Mouse (Mus musculus): ENCODE results near the gene Map3k21. TPM values are rescaled to one million over a fixed set of nuclear protein-coding genes. Genes with fewer than 3 reads are reported as not detected.

Map3k21 gene
- polyA plus RNA-seq, 1 experiment from 2014 or later = 5.3 TPM

DNA sequence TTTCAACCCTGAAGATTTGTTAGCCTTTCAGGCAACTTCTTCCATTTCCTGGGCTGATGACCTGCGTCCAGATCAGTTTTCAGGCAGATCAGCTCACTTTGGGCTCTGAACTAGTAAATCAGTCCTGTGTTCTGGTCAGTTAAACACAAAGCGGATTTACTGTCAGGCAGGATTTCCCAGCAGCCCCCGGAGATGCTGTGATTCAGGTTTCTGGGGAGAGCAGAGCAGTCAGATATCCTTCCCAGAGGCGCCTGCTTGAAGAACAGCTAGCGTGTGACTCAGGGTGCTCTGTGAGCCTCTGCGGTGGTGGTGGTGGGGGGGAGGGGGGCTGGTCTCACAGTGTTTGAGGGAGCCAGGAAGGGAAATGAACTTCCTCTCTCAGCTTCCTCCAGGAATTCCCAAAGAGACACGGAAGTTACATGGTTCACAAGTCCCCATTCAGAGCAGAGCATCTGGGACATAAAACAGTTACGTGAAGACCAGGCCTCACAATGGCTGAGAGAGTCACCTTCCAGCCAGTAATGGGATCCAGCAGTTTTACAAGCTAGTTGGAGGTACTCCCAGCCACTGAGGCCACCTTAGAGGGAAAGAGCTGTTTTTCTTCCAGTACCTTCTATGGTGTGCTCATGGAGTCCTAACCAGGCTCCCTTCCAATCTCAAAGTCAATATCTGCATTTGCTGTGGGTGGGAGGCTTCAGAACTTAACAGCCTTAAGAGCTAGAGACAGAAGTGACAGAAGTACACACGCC is 37.6 kb upstream of the Map3k21 start:
- Histone ChIP-seq H3K27ac (ENCODE audit: low read depth) (0 out of 2 replicates have a peak overlapping the region, but pooled peaks have one; percentile 28), H3K27me3 (ENCODE audit: insufficient read depth, low read length) (no peaks in the 10 kb centered on the region), H3K9ac (no peak overlapping the region), H3K9me3 (ENCODE audit: low read depth, low read length) (no peaks in the 10 kb centered on the region), H3K4me2 (no peak overlapping the region), H3K4me3 (ENCODE audit: low read depth, low read length) (no peak overlapping the region), H3K4me1 (ENCODE audit: insufficient read depth) (no peaks in the 10 kb centered on the region; the same call in 1 of the 2 replicates), H3K36me3 (ENCODE audit: insufficient read depth) (no peaks in the 10 kb centered on the region)
- WGBS = 54% methylated on average over 9 of the region's 9 CpGs
- DNase-seq = no peak
- no peak for TF ChIP-seq CTCF (IDR thresholded peaks at IDR 0.05; ENCODE audit: low read depth)
- no peak for ATAC-seq (ENCODE audit: insufficient read depth)

GRCm38 (mm10) chr8:125873250-125873534 is 37.1 kb upstream of the Map3k21 start:
- H3K27ac ChIP-seq (ENCODE audit: low read depth) = no peak overlapping the region
- no peak for ATAC-seq (ENCODE audit: insufficient read depth)

DNA sequence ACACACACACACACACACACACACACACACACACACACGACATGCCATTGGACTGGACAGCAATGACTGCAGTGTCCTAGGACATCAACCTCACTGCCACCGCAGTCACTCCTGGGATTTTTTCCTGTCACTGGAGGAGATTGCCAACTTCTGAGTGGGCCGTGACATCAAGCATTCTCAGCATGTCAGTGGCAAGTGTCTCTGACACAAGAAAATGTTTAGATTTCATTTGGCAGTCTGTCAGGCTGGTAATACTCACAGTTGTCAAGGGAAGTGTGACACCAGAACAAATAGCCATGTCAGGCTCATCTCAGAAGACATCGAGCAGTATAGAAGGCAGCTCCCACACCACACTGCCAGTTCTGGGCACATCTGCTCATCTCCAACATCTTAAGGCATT is 29.8 kb upstream of the Map3k21 start:
- ATAC-seq (ENCODE audit: insufficient read depth) (peak; percentile 58), DNase-seq (peak; percentile 84)
- Histone ChIP-seq H3K27ac (ENCODE audit: low read depth) (no peak overlapping the region), H3K9ac (no peak overlapping the region), H3K4me3 (ENCODE audit: low read depth, low read length) (no peak overlapping the region), H3K36me3 (ENCODE audit: insufficient read depth) (no peaks in the 10 kb centered on the region), H3K9me3 (ENCODE audit: low read depth, low read length) (no peaks in the 10 kb centered on the region), H3K27me3 (ENCODE audit: insufficient read depth, low read length) (no peaks in the 10 kb centered on the region), H3K4me2 (no peak overlapping the region), H3K4me1 (ENCODE audit: insufficient read depth) (no peaks in the 10 kb centered on the region)
- 33% methylated on average over 4 of the region's 4 CpGs for WGBS
- no peak for TF ChIP-seq CTCF (IDR thresholded peaks at IDR 0.05; ENCODE audit: low read depth)

More at GRCm38 (mm10) chr8:125873250-125873534, 37.1 kb upstream of the Map3k21 start:
- Histone ChIP-seq H3K4me3 (ENCODE audit: low read depth, low read length) (no peak overlapping the region), H3K9me3 (ENCODE audit: low read depth, low read length) (no peaks in the 10 kb centered on the region), H3K36me3 (ENCODE audit: insufficient read depth) (no peaks in the 10 kb centered on the region), H3K4me1 (ENCODE audit: insufficient read depth) (no peaks in the 10 kb centered on the region; the same call in 1 of the 2 replicates), H3K4me2 (no peak overlapping the region), H3K9ac (no peak overlapping the region), H3K27me3 (ENCODE audit: insufficient read depth, low read length) (no peaks in the 10 kb centered on the region)
- 45% methylated on average over 2 of the region's 2 CpGs for WGBS
- DNase-seq = peak; percentile 59
- no peak for TF ChIP-seq CTCF (IDR thresholded peaks at IDR 0.05; ENCODE audit: low read depth)

DNA sequence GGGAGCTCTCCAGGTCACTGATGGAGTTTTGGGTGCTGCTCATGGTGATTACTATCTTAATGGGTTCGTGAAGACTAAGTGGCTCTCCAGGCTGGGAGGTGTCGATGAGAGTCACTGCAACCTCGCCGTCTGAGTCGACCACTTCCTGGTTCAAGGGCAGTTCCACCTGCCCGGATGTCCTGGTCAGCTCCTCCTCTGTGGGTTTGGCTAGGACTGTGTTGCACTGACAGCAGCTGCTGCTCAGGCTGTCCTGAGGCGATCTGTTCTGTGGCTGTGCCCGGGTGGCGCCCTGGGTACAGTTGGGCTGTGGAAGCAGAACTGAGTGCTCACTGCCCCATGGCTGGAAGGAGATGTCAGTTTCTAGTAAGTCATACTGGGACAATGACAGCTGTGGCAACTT is 22.7 kb upstream of the Map3k21 start:
- H3K9me3 ChIP-seq (ENCODE audit: low read depth, low read length) = no peaks in the 10 kb centered on the region
- H3K27ac ChIP-seq (ENCODE audit: low read depth) = no peak overlapping the region
- 73% methylated on average over 9 of the region's 9 CpGs for WGBS
- DNase-seq (no peak), ATAC-seq (ENCODE audit: insufficient read depth) (no peak)
- H3K27me3 ChIP-seq (ENCODE audit: insufficient read depth, low read length) = no peaks in the 10 kb centered on the region
- H3K4me1 ChIP-seq (ENCODE audit: insufficient read depth) = no peaks in the 10 kb centered on the region
- no peak overlapping the region for H3K4me3 ChIP-seq (ENCODE audit: low read depth, low read length)
- TF ChIP-seq CTCF (IDR thresholded peaks at IDR 0.05; ENCODE audit: low read depth) = no peak
- H3K9ac ChIP-seq = no peak overlapping the region
- H3K36me3 ChIP-seq (ENCODE audit: insufficient read depth) = no peaks in the 10 kb centered on the region
- no peak overlapping the region for H3K4me2 ChIP-seq

DNA sequence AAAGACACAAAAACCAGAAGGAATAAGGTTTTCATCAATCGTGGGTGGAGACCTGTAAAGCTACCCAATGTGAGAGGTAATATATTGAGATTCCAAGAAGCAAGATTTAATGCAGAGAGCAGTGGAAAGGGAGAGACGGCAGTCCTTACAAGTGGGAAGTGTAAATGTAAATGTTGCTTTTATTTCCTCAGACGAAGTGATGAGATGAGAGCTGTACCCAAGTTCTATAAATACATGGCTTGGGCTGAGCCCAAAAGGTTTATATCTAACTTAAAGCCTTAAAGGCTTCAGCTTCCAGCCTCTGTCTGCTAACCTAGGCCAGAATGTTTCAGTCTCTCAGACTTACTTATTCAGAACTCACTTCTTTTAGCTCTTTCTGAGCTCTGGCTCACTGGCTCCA is 20.3 kb upstream of the Map3k21 start:
- H3K4me3 ChIP-seq (ENCODE audit: low read depth, low read length) = no peak overlapping the region
- no peaks in the 10 kb centered on the region for H3K27me3 ChIP-seq (ENCODE audit: insufficient read depth, low read length)
- H3K27ac ChIP-seq (ENCODE audit: low read depth) = no peak overlapping the region
- ATAC-seq (ENCODE audit: insufficient read depth) (no peak), DNase-seq (no peak)
- no peak overlapping the region for H3K9ac ChIP-seq
- H3K4me1 ChIP-seq (ENCODE audit: insufficient read depth) = no peaks in the 10 kb centered on the region
- H3K9me3 ChIP-seq (ENCODE audit: low read depth, low read length) = no peaks in the 10 kb centered on the region
- H3K4me2 ChIP-seq = no peak overlapping the region
- H3K36me3 ChIP-seq (ENCODE audit: insufficient read depth) = no peaks in the 10 kb centered on the region
- WGBS = 59% methylated on average over 3 of the region's 3 CpGs
- TF ChIP-seq CTCF (IDR thresholded peaks at IDR 0.05; ENCODE audit: low read depth) = no peak

- peaks cover 29% of the 10 kb centered on the region for H3K27me3 ChIP-seq (ENCODE audit: insufficient read depth, low read length)
- no peak overlapping the region for H3K4me3 ChIP-seq (ENCODE audit: low read depth, low read length)
- H3K9ac ChIP-seq = no peak overlapping the region
- DNase-seq = no peak
- no peak for ATAC-seq (ENCODE audit: insufficient read depth)
- 59% methylated on average over 11 of the region's 11 CpGs for WGBS
- H3K4me1 ChIP-seq (ENCODE audit: insufficient read depth) = no peaks in the 10 kb centered on the region
- H3K4me2 ChIP-seq = no peak overlapping the region
- H3K36me3 ChIP-seq (ENCODE audit: insufficient read depth) = no peaks in the 10 kb centered on the region
- no peaks in the 10 kb centered on the region for H3K9me3 ChIP-seq (ENCODE audit: low read depth, low read length)
- H3K27ac ChIP-seq (ENCODE audit: low read depth) = no peak overlapping the region
- no peak for TF ChIP-seq CTCF (IDR thresholded peaks at IDR 0.05; ENCODE audit: low read depth)
Measured at GRCm38 (mm10) chr8:125897388-125897787, 12.9 kb upstream of the Map3k21 start.

DNA sequence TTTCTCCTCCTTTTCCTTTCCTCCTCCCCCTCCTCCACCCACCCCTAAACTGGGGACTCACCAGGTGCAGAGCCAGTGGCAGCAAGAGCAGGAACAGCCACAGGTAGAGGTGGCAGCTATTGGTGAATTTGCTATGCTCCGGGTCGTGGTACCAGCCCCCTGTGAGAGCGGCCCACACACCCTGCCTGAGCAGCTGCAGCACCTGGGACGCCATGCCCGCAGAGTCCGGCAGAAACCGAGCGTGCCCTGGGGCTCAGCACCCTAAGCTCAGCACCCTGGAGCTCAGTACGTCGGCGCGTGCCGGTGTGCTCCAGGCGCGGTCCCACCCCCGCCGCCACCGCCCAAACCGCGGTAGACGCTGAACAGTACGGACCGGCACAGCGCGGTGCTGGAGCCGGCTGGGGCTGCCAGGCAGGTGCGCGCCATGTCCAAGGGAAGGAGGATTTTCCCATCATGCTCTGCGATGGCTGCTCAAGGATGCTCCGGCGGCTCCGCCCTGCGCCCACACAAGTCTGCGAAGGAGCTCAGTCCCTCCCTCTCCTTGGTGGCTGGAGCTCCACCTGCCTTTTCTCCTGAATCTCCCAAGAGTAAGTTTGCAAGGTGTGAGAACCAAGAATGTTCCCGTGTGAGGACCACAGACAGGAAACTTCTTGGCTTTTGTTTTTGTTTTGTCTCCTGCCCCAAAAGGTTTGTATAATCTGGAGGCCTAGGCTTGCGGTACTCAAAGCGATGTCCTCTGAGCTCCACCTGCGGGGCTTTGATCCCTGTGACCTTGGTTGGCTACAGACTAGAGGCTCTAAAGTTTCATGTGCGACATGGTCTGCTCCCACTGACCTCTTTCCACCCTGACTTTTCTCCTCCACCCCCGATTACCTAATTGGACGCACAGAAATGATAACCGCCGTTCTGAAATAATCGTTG is 12.1 kb upstream of the Map3k21 start, which contains the start of gene Pcnx2:
Gene Pcnx2 (minus strand): TSS at position 450 of the 921 bp plus-strand sequence.
- Histone ChIP-seq H3K9me3 (ENCODE audit: low read depth, low read length) (no peaks in the 10 kb centered on the region), H3K36me3 (ENCODE audit: insufficient read depth) (no peaks in the 10 kb centered on the region), H3K4me3 (ENCODE audit: low read depth, low read length) (peak within 1 kb of the TSS; percentile 19), H3K9ac (no peak within 1 kb of the TSS), H3K27me3 (ENCODE audit: insufficient read depth, low read length) (peaks cover 29% of the 10 kb centered on the region), H3K27ac (ENCODE audit: low read depth) (no peak within 1 kb of the TSS), H3K4me1 (ENCODE audit: insufficient read depth) (no peaks in the 10 kb centered on the region), H3K4me2 (peak within 1 kb of the TSS; percentile 50)
- DNase-seq (no peak), ATAC-seq (ENCODE audit: insufficient read depth) (peak; percentile 14; the same call in 1 of the 2 replicates)
- no peak for TF ChIP-seq CTCF (IDR thresholded peaks at IDR 0.05; ENCODE audit: low read depth)
- 7% methylated on average over 44 of the region's 44 CpGs for WGBS

All from lung, embryonic 14.5 days (tissue).